Mouse (Mus musculus): ENCODE measurements at regions not wholly inside any gene's neighbourhood (a gene's known extent, or its start where the extent isn't known, plus 50 kb on each side); places are given as distances from the start of the nearest gene placed in this dataset.
A peak's percentile ranks its signal among the peaks of the same experiment; 100 is the strongest.

GRCm38 (mm10) chr1:30362072-30362769 is 511.5 kb downstream of the Phf3 start:
- DNase-seq (ENCODE audit: low spot score in 2 of 2) = no peak

GRCm38 (mm10) chr1:30320657-30321262 is 553.0 kb downstream of the Phf3 start:
- DNase-seq (ENCODE audit: low spot score in 2 of 2) = no peak

- DNase-seq (ENCODE audit: low spot score in 2 of 2) = no peak
Observed at GRCm38 (mm10) chr1:30318195-30318594, 555.5 kb downstream of the Phf3 start.

- DNase-seq (ENCODE audit: low spot score in 2 of 2) = no peak
Observed at GRCm38 (mm10) chr1:30289073-30289472, 584.6 kb downstream of the Phf3 start.

- no peak for DNase-seq (ENCODE audit: low spot score in 2 of 2)
Observed at GRCm38 (mm10) chr1:30262418-30262817, 611.3 kb downstream of the Phf3 start.

GRCm38 (mm10) chr1:30259547-30259946 is 614.2 kb downstream of the Phf3 start:
- DNase-seq (ENCODE audit: low spot score in 2 of 2) = no peak

GRCm38 (mm10) chr1:30216764-30217348 is 656.9 kb downstream of the Phf3 start:
- no peak for DNase-seq (ENCODE audit: low spot score in 2 of 2)

GRCm38 (mm10) chr1:30204608-30205262 is 669.0 kb downstream of the Phf3 start:
- DNase-seq (ENCODE audit: low spot score in 2 of 2) = no peak

GRCm38 (mm10) chr1:30176225-30176624 is 697.5 kb downstream of the Phf3 start:
- no peak for DNase-seq (ENCODE audit: low spot score in 2 of 2)

- DNase-seq (ENCODE audit: low spot score in 2 of 2) = peak; percentile 32 to 54
Observed at GRCm38 (mm10) chr1:30144997-30145396, 728.7 kb downstream of the Phf3 start.

- DNase-seq (ENCODE audit: low spot score in 2 of 2) = no peak
Observed at GRCm38 (mm10) chr1:30114186-30114585, 759.5 kb downstream of the Phf3 start.
